Mouse (Mus musculus): ENCODE results near the gene Gpsm3. TPM values are rescaled to one million over a fixed set of nuclear protein-coding genes. Genes with fewer than 3 reads are reported as not detected.

Gene Gpsm3
- polyA plus RNA-seq, 1 experiment from 2014 or later: 5.5 TPM

GRCm38 (mm10) chr17:34629796-34630603 is 40.4 kb downstream of the Gpsm3 start:
- Histone ChIP-seq H3K27ac (no peak overlapping the region; the same call in 1 of the 2 replicates), H3K9ac (no peak overlapping the region), H3K4me2 (peak overlapping the region; percentile 97), H3K36me3 (peaks cover 6% of the 10 kb centered on the region; the same call in 1 of the 2 replicates), H3K4me1 (replicated peaks) (peaks cover 53% of the 10 kb centered on the region), H3K27me3 (peaks cover 56% of the 10 kb centered on the region), H3K9me3 (replicated peaks) (no peaks in the 10 kb centered on the region), H3K4me3 (peak overlapping the region; percentile 85)
- 26% methylated on average over 12 of the region's 12 CpGs for WGBS
- ATAC-seq (replicated peaks; ENCODE audit: insufficient number of reproducible peaks, insufficient read depth, low FRiP score, low read depth): no peak

- ATAC-seq (replicated peaks; ENCODE audit: insufficient number of reproducible peaks, insufficient read depth, low FRiP score, low read depth): no peak
- Histone ChIP-seq H3K27me3 (peaks cover 61% of the 10 kb centered on the region), H3K27ac (peak overlapping the region; percentile 13; the same call in 1 of the 2 replicates), H3K9ac (no peak overlapping the region), H3K36me3 (no peaks in the 10 kb centered on the region), H3K4me3 (peak overlapping the region; percentile 44), H3K9me3 (replicated peaks) (no peaks in the 10 kb centered on the region), H3K4me1 (replicated peaks) (peaks cover 53% of the 10 kb centered on the region), H3K4me2 (peak overlapping the region; percentile 97)
- 2% methylated on average over 48 of the region's 48 CpGs for WGBS
Measured at GRCm38 (mm10) chr17:34630761-34631301, 41.2 kb downstream of the Gpsm3 start.

GRCm38 (mm10) chr17:34631647-34632046 is 42.0 kb downstream of the Gpsm3 start:
- no peak for ATAC-seq (replicated peaks; ENCODE audit: insufficient number of reproducible peaks, insufficient read depth, low FRiP score, low read depth)
- no peak overlapping the region; the same call in 1 of the 2 replicates for H3K27ac ChIP-seq
- H3K36me3 ChIP-seq: no peaks in the 10 kb centered on the region
- H3K4me1 ChIP-seq (replicated peaks): peaks cover 45% of the 10 kb centered on the region
- H3K9me3 ChIP-seq (replicated peaks): no peaks in the 10 kb centered on the region
- H3K9ac ChIP-seq: 0 out of 2 replicates have a peak overlapping the region, but pooled peaks have one; percentile 32
- peaks cover 66% of the 10 kb centered on the region for H3K27me3 ChIP-seq
- peak overlapping the region; percentile 44 for H3K4me3 ChIP-seq
- peak overlapping the region; percentile 97 for H3K4me2 ChIP-seq
- 9% methylated on average over 12 of the region's 12 CpGs for WGBS

DNA sequence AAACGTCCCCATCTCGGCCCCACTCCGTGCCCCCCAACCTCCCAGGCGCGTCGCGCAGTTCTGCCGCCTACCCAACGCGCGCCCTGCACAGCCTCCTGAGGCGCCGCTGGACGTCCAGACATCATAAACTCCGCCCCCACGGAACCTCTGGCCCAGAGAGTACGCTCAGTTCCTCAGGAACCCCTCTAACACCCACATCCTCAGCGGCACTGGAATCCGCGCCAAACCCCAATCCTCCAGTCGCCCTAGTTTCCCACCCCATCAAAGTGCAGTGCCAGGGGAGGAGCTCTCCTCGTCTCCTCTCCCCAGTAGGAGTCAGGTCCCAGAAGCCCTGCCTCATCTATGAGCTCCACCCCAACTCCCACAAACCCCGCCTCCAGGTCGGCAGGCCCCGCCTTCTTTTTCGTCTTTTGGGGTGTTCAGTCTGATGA is 42.7 kb downstream of the Gpsm3 start:
- Histone ChIP-seq H3K36me3 (no peaks in the 10 kb centered on the region), H3K4me3 (peak overlapping the region; percentile 44), H3K27me3 (peaks cover 70% of the 10 kb centered on the region), H3K4me2 (peak overlapping the region; percentile 97), H3K4me1 (replicated peaks) (peaks cover 43% of the 10 kb centered on the region), H3K27ac (peak overlapping the region; percentile 21; the same call in 1 of the 2 replicates), H3K9me3 (replicated peaks) (no peaks in the 10 kb centered on the region), H3K9ac (0 out of 2 replicates have a peak overlapping the region, but pooled peaks have one; percentile 32)
- peak; percentile 31; the same call in 1 of the 2 replicates for ATAC-seq (replicated peaks; ENCODE audit: insufficient number of reproducible peaks, insufficient read depth, low FRiP score, low read depth)
- WGBS: under 1% methylated on average over 26 of the region's 26 CpGs

DNA sequence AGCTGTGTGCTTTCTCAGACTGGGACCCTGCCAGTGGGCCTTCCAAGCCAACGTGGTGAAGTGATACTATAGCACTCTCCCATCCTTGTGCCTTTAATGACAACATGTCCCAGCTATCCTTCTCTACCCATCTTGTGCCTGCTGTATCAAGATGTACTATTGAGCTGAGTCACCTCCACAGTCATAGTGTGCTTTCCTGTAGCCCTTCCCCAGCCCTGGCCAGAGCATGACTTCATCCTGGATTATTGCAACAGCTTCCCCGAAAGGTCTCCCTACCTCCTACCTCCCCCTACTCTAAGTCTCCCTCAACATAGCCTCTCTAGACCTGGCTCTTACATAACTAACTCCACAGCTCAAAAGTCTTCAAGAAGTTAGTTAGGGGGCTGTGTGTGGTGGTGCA is 46.1 kb downstream of the Gpsm3 start:
- Histone ChIP-seq H3K4me1 (replicated peaks) (peaks cover 22% of the 10 kb centered on the region), H3K36me3 (no peaks in the 10 kb centered on the region), H3K27me3 (peaks cover 52% of the 10 kb centered on the region), H3K4me3 (no peak overlapping the region), H3K9me3 (replicated peaks) (no peaks in the 10 kb centered on the region), H3K9ac (no peak overlapping the region), H3K4me2 (no peak overlapping the region), H3K27ac (no peak overlapping the region)
- 71% methylated on average over 2 of the region's 2 CpGs for WGBS
- ATAC-seq (replicated peaks; ENCODE audit: insufficient number of reproducible peaks, insufficient read depth, low FRiP score, low read depth): no peak

GRCm38 (mm10) chr17:34637459-34637858 is 47.9 kb downstream of the Gpsm3 start:
- Histone ChIP-seq H3K4me1 (replicated peaks) (peaks cover 14% of the 10 kb centered on the region), H3K9me3 (replicated peaks) (no peaks in the 10 kb centered on the region), H3K36me3 (no peaks in the 10 kb centered on the region), H3K9ac (no peak overlapping the region), H3K27me3 (peaks cover 34% of the 10 kb centered on the region), H3K27ac (no peak overlapping the region), H3K4me3 (no peak overlapping the region), H3K4me2 (no peak overlapping the region)
- no peak for ATAC-seq (replicated peaks; ENCODE audit: insufficient number of reproducible peaks, insufficient read depth, low FRiP score, low read depth)
- WGBS: 63% methylated on average over 3 of the region's 3 CpGs

GRCm38 (mm10) chr17:34639461-34640255 is 50.1 kb downstream of the Gpsm3 start:
- no peak for ATAC-seq (replicated peaks; ENCODE audit: insufficient number of reproducible peaks, insufficient read depth, low FRiP score, low read depth)
- Histone ChIP-seq H3K4me2 (no peak overlapping the region), H3K4me3 (no peak overlapping the region), H3K27me3 (0 out of 2 replicates have a peak, but pooled peaks cover 13% of the 10 kb centered on the region), H3K27ac (0 out of 2 replicates have a peak overlapping the region, but pooled peaks have one; percentile 82), H3K9ac (no peak overlapping the region), H3K4me1 (replicated peaks) (peaks cover 12% of the 10 kb centered on the region), H3K9me3 (replicated peaks) (no peaks in the 10 kb centered on the region), H3K36me3 (no peaks in the 10 kb centered on the region)
- 72% methylated on average over 7 of the region's 7 CpGs for WGBS

GRCm38 (mm10) chr17:34640778-34641601 is 51.4 kb downstream of the Gpsm3 start:
- no peak overlapping the region for H3K4me3 ChIP-seq
- ATAC-seq (replicated peaks; ENCODE audit: insufficient number of reproducible peaks, insufficient read depth, low FRiP score, low read depth): 0 out of 2 replicates have a peak, but pooled peaks have one; percentile 16
- H3K4me1 ChIP-seq (replicated peaks): peaks cover 23% of the 10 kb centered on the region
- peak overlapping the region; percentile 82 for H3K27ac ChIP-seq
- H3K9me3 ChIP-seq (replicated peaks): no peaks in the 10 kb centered on the region
- WGBS: 16% methylated on average over 11 of the region's 11 CpGs
- peak overlapping the region; percentile 6; the same call in 1 of the 2 replicates for H3K4me2 ChIP-seq
- H3K36me3 ChIP-seq: no peaks in the 10 kb centered on the region
- 0 out of 2 replicates have a peak, but pooled peaks cover 8% of the 10 kb centered on the region for H3K27me3 ChIP-seq
- H3K9ac ChIP-seq: peak overlapping the region; percentile 40

All from heart, embryonic 15.5 days (tissue).